Mouse (Mus musculus) G1E (cell line): Measurements from ENCODE around the gene Prss58.

ENCODE experiments used
- CTCF ChIP-seq: IDR thresholded peaks from 2 replicates; pipeline ENCODE4 v1.5.1; 2012; ENCODE audit warnings: low read depth, low read length, inconsistent platforms, mixed read lengths
- GATA1 ChIP-seq: IDR thresholded peaks from 2 replicates; pipeline ENCODE4 v1.6.1; 2012; ENCODE audit warnings: borderline replicate concordance, low read length, inconsistent platforms, mixed read lengths
- GATA2 ChIP-seq: IDR thresholded peaks from 2 replicates; pipeline ENCODE4 v1.6.1; 2012; ENCODE audit warnings: low read depth, low read length, inconsistent platforms, borderline replicate concordance
- POLR2AphosphoS5 ChIP-seq: IDR thresholded peaks from 2 replicates; pipeline ENCODE4 v1.6.1; 2012; ENCODE audit warnings: low read depth, low read length, inconsistent platforms; ENCODE audit not compliant: insufficient replicate concordance
- TAL1 ChIP-seq: conservative IDR thresholded peaks from 2 replicates; pipeline ENCODE4 v1.6.1; 2012; ENCODE audit warnings: low read depth, low read length, inconsistent platforms, mixed read lengths

GRCm38 (mm10) chr6:40887394-40887793, 12.8 kb downstream of the Prss58 start, which contains the start of gene Moxd2:
- TF ChIP-seq CTCF (no peak), GATA1 (no peak), TAL1 (no peak), POLR2AphosphoS5 (no peak), GATA2 (no peak)
